Mouse (Mus musculus): ENCODE measurements around the gene Ddah2.
A peak's percentile ranks its signal among the peaks of the same experiment; 100 is the strongest.

Ddah2 gene

DNA sequence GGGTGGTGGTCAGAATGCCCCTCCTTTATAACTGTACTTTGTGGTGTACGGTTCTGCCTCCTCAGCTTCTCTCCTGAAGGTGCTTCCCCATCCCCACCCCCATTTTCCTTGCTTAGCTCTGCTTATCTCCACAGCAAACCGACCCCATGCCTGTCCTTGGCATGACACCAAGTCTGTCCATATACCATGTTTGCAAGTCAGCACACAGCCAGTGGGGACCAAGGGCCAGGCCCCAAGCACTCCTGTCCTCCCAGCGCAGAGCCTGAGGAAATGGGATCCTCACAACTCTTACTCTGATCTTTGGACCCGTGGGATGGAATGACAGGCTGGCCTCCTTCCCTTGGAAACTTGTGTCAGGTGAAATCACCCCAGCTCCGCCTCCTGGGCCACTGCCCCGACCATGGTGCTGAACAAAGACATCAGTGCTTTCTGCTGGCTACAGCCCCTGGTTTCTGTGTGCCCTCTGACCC is 44.4 kb downstream of the Ddah2 start:
- peak; percentile 93 for DNase-seq (ENCODE audit: extremely low read depth, low read depth)

- DNase-seq (ENCODE audit: extremely low read depth, low read depth), result no peak
Observed at GRCm38 (mm10) chr17:35104079-35104478, 45.2 kb downstream of the Ddah2 start.

DNA sequence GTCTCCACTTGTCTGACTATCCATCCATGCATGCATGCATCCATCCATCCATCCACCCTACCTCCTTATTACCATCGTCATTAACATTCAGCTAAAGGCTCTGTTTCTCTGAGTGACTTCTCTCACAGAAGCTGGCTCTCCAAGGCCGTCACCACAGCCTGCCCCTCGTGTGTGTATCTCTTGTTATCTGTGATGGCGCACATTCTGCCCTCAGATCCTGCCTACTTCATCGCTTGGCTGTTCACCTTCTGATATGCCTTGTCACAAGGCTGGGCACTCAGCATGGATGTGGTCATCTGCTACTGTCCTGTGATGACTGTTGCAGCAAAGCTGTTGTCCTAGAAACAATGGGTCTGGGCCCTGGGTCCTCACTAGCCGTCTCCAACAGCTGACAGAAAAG is 45.9 kb downstream of the Ddah2 start:
- peak; percentile 79 for DNase-seq (ENCODE audit: extremely low read depth, low read depth)

- DNase-seq (ENCODE audit: extremely low read depth, low read depth), result no peak
Observed at GRCm38 (mm10) chr17:35105740-35106389, 47.0 kb downstream of the Ddah2 start.

GRCm38 (mm10) chr17:35106522-35106921 is 47.7 kb downstream of the Ddah2 start:
- no peak for DNase-seq (ENCODE audit: extremely low read depth, low read depth)

DNA sequence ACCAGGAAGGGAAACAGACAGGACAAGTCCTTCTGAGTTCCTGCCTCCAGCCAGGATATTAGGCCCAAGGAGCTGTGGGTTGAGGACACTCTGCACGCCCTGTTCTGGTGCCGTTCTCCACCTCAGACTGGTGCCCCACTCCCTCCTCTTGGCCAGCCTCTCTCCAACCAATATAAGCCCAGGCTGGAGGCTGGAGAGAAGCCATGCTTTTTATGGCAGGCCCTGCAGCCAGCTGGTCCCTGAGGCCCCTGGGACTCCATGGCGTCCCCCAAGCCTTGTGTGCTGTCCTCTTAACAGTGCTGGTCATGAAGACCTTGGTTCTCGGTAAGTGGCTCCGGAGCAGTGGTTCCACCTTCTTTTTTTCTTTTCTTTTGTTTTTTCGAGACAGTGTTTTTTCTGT is 49.3 kb downstream of the Ddah2 start, which contains the start of gene Ly6g5c:
Gene Ly6g5c, plus strand, starts transcription at position 183 of the 400 bp plus-strand sequence.
- no peak for DNase-seq (ENCODE audit: extremely low read depth, low read depth)
